Mouse (Mus musculus): Measurements from ENCODE around the gene Cdr1. TPM values are rescaled to one million over a fixed set of nuclear protein-coding genes. Genes with fewer than 3 reads are reported as not detected.

Cdr1 gene
- total RNA-seq (2021): not detected
- long read RNA-seq, experiment 1: 0 reads
- long read RNA-seq, experiment 2: 0 reads

DNA sequence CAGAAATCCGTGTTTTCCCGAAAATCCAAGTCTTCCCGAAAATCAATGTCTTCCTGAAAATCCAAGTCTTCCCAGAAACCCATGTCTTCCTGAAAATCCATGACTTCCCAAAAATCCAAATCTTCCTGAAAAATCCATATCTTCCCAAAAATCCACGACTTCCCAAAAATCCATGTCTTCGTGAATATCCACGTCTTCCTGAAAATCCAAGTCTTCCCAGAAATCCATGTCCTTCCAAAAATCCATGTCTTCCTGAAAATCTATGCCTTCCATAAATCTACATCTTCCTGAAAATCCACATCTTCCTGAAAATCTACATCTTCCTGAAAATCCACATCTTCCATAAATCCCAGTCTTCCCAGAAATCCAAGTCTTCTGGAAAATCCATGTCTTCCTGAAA lies at the start of gene Cdr1:
Cdr1 (minus strand) TSS at position 101 of the 400 bp plus-strand sequence.
- DNase-seq: no peak

DNA sequence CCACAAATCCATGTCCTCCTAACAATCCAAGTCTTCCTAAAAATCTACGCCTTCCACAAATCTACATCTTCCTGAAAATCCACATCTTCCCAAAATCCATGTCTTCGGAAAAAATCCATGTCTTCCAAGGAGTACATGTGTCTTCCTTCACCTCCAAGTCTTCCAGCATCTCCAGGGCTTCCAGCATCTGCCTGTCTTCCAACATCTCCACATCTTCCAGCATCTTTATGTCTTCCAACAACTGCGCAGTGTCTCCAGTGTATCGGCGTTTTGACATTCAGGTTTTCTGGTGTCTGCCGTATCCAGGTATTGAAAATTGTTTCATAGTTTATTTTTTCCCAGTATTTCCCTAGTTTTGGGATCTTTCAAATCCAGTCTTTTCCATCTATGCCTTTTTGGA lies 511 bp upstream of the Cdr1 start:
- no peak for DNase-seq

DNA sequence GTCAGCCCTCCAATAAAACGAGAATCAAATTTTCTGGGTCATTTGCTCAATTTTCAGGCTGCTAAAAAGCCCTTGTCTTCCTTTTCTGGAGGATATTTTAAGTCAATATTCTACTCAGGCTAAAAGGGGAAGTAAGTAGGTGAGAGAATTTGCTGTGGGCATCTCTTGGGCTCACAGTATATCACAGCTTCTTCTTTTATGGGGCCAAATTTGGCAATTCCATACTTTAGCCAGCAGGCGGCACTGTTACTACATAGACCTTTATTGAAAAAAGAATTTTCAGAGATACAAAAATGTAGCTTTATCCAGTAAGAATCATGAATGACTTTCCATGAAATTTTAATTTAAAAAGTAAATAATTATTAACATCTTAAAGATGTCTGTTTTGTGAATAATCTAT lies 18.8 kb downstream of the Cdr1 start:
- DNase-seq: no peak

- no peak for DNase-seq
Measured at GRCm38 (mm10) chrX:61161249-61161648, 24.1 kb downstream of the Cdr1 start.

- no peak for DNase-seq
Measured at GRCm38 (mm10) chrX:61154657-61155256, 30.6 kb downstream of the Cdr1 start.

DNA sequence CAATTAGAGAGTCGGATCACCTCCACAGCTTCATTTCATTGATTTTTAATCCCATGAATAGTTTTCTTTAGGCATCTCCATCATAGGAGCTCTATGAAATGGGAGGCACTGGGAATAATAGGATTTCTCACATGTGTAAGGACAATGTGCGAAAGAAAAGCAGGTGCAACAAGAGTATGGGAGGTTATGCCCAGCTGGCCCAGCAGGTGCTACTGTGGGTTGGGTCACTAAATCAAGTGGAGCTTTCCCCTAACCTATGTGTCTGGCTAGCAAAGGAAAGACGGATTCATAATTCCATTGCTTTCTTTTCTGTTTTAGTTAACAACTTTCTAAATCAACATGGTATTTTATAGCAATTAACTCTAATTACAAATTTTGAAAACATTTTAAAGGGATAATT lies 31.1 kb downstream of the Cdr1 start:
- DNase-seq: no peak

- DNase-seq: no peak
Measured at GRCm38 (mm10) chrX:61146569-61146968, 38.8 kb downstream of the Cdr1 start.

- DNase-seq: no peak
Measured at GRCm38 (mm10) chrX:61145416-61145815, 39.9 kb downstream of the Cdr1 start.

DNA sequence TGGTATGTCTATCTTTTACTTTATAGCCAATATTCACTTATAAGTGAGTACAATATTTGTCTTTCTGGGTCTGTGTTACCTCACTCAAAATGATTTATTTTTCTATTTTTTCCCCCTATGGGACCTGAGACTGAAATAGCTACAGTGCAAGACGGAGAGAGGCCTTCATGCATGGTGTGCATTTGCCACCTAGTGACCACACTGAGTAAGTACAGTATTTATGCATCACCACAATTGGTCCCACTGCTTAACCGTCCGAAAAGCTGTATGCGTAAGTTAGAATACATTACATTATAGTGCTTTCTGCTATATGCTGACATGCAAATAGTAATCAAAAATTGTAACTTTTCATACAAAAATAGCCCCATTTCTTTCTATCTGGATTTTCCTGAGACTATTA lies 50.8 kb downstream of the Cdr1 start:
- no peak for DNase-seq

Small RNA genes within 50 kb of the gene (microRNA-seq; reads per million reads assigned to microRNA genes)
- 0 reads per million in 2 experiments for gene Gm24396 (ENCODE audit: borderline replicate concordance in 2 of 2)
